Mouse (Mus musculus) lung, adult 2 months (tissue): ENCODE results near the gene Tap1.
"Not testable (repeated sequence)": the region's sequence is repeated elsewhere in the genome, so short reads cannot be mapped to it uniquely, and the experiment has no call there.

ENCODE experiments used
- CTCF ChIP-seq: fragments of 200-500 bp; IDR thresholded peaks from 2 replicates; pipeline ENCODE4 v1.5.1; 2011; ENCODE audit warnings: mild to moderate bottlenecking, low read length, control low read depth; ENCODE audit not compliant: insufficient read depth
- POLR2A ChIP-seq: fragments of 200-500 bp; IDR thresholded peaks from 2 replicates; pipeline ENCODE4 v1.6.1; 2011; ENCODE audit warnings: low read depth, mild to moderate bottlenecking, control low read depth, low read length, borderline replicate concordance; ENCODE audit errors: extremely low read depth

DNA sequence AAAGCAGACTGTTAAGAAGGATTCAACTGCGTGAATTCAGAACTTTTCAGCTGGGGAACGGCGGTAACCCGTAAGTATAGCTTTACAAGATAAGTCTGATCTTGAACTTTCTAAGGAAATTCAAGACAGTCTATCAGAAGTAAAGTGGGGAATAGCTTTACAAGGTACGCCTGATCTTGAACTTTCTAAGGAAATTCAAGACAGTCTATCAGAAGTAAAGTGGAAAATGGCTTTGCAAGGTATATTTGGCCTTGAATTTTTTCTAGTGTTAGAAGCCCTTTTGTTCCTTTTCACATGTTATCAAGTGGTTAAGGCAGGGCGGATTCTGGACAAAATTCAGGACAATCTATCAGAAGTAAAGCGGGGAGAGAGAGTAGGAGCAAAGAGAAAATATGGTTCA lies 32.4 kb downstream of the Tap1 start:
- not testable (repeated sequence) for TF ChIP-seq CTCF, POLR2A
